Mouse (Mus musculus): ENCODE measurements at regions not wholly inside any gene's neighbourhood (a gene's known extent, or its start where the extent isn't known, plus 50 kb on each side); places are given as distances from the start of the nearest gene placed in this dataset.

DNA sequence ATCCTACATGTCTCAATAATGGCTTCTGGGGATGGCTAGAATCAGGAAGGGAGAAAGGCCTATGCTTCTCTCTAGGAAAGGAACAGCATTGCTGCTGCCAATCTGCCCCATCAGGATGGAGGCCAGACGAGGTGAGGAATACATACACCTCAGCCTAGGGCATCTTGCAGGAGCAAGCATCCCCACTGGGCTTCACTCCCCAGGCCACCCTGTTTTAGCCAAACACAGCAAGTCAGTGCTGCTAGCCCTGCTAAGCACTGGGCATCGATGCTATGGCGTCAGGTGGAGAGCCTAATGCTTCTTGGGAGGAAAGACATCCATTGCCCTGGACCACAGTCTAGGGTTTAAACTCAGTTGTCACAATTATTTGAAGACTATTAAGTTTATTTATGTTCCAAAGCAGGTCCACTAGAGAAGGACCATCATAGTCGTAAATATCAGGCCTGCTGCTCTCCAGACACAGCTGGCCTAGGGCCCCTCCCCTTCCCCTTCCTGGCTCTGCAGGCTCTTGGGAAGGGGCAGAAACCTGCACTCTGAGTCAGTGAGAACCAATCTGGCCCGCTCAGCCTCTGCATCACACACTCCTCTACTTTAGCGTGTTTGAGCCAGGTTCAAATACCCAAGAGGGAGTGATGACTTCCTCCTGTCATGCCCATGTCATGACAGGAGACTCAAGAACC, 79.5 kb upstream of the Pkdcc start:
- H3K9me3 ChIP-seq (replicated peaks; ENCODE audit: low read length): no peaks in the 10 kb centered on the region
- H3K4me1 ChIP-seq (ENCODE audit: control insufficient read depth in 1 of 2, insufficient read depth in 2 of 2): peaks cover 0 to 21% of the 10 kb centered on the region in 2 experiments; a peak in 2 of 4 replicates
- no peak overlapping the region for H3K4me2 ChIP-seq (ENCODE audit: insufficient read depth, low read depth, poor library complexity, severe bottlenecking)
- TF ChIP-seq ELF1 (IDR thresholded peaks at IDR 0.05; ENCODE audit: low read depth, low read length) (no peak), SIN3A (IDR thresholded peaks at IDR 0.05; ENCODE audit: low read length) (no peak), MYC (IDR thresholded peaks at IDR 0.05; ENCODE audit: low read depth, low read length) (no peak), NRF1 (IDR thresholded peaks at IDR 0.05; ENCODE audit: low read depth, low read length) (no peak), MAZ (IDR thresholded peaks at IDR 0.05; ENCODE audit: low read depth, low read length) (no peak), KAT2A (IDR thresholded peaks at IDR 0.05; ENCODE audit: insufficient replicate concordance, low read length) (no peak), RCOR1 (conservative IDR thresholded peaks at IDR 0.05; ENCODE audit: low read depth, low read length) (no peak), IRF4 (IDR thresholded peaks at IDR 0.05; ENCODE audit: low read depth, low read length) (no peak), MXI1 (IDR thresholded peaks at IDR 0.05; ENCODE audit: low read depth, low read length) (no peak), CHD2 (IDR thresholded peaks at IDR 0.05; ENCODE audit: low read length) (no peak), CHD1 (IDR thresholded peaks at IDR 0.05; ENCODE audit: low read depth, low read length) (no peak), EP300 (IDR thresholded peaks at IDR 0.05; ENCODE audit: low read length) (no peak), CTCF (conservative IDR thresholded peaks at IDR 0.05 in 1 of 2, IDR thresholded peaks at IDR 0.05 in 1 of 2; ENCODE audit: low read depth in 2 of 2, low read length in 2 of 2) (no peak), MAFK (IDR thresholded peaks at IDR 0.05; ENCODE audit: insufficient replicate concordance, low read length) (no peak), TBP (conservative IDR thresholded peaks at IDR 0.05; ENCODE audit: low read depth, low read length) (no peak), POLR2AphosphoS2 (IDR thresholded peaks at IDR 0.05; ENCODE audit: low read depth, low read length) (no peak), JUND (conservative IDR thresholded peaks at IDR 0.05; ENCODE audit: low read depth, low read length) (no peak), TCF12 (IDR thresholded peaks at IDR 0.05; ENCODE audit: low read depth, low read length) (no peak), HCFC1 (IDR thresholded peaks at IDR 0.05; ENCODE audit: low read depth, low read length) (no peak), ZKSCAN1 (IDR thresholded peaks at IDR 0.05; ENCODE audit: borderline replicate concordance, low read depth, low read length) (no peak)
- dilution Hi-C loops (cut with MboI; ENCODE audit: extremely low pct_ligation_motif_present, extremely low pct_unique_long_range_greater_than_20kb, low sequenced_read_pairs): no loop called here
- H3K4me3 ChIP-seq (replicated peaks in 1 of 3; ENCODE audit: low read depth in 2 of 3, low read length in 2 of 3, poor library complexity in 1 of 3): no peak overlapping the region
- H3K9ac ChIP-seq (ENCODE audit: insufficient read depth, low read depth): no peak overlapping the region
- H3K36me3 ChIP-seq (replicated peaks in 1 of 2; ENCODE audit: control insufficient read depth in 1 of 2, insufficient read depth in 1 of 2, low read length in 1 of 2): no peaks in the 10 kb centered on the region
- no peak for DNase-seq (ENCODE audit: extremely low read depth)
- in situ Hi-C loops (cut with MboI; ENCODE audit: low pct_ligation_motif_present, low pct_unique_long_range_greater_than_20kb, low sequenced_read_pairs): no loop called here
- H3K27me3 ChIP-seq (replicated peaks): no peaks in the 10 kb centered on the region
- H3K27ac ChIP-seq (ENCODE audit: insufficient read depth, low read depth): no peak overlapping the region
- no peaks in the 10 kb centered on the region for H3K79me2 ChIP-seq (replicated peaks; ENCODE audit: control insufficient read depth, extremely low read depth, insufficient read depth, poor library complexity, severe bottlenecking)

DNA sequence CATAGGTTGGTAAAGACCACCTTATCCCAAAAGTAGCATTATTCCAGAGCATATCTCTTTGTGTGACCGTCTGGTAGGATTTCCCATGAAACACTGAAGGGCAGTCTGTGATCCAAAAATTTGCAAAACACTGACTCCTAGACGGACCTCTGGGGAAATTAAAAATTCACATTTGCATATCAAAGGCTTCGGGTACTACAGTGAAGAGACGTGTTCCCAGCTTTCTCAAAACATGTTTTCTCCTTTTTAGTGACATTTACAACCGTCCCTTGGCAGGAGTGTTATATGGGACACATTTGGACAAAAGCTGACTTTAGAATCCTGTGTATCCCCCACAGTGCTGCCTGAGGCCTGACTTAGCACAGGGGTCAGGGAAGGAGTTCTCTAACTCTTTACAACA, 78.8 kb upstream of the Pkdcc start:
- Histone ChIP-seq H3K9ac (ENCODE audit: insufficient read depth, low read depth) (no peak overlapping the region), H3K4me3 (replicated peaks in 1 of 3; ENCODE audit: low read depth in 2 of 3, low read length in 2 of 3, poor library complexity in 1 of 3) (no peak overlapping the region), H3K4me1 (ENCODE audit: control insufficient read depth in 1 of 2, insufficient read depth in 2 of 2) (peaks cover 0 to 21% of the 10 kb centered on the region in 2 experiments; a peak in 2 of 4 replicates), H3K4me2 (ENCODE audit: insufficient read depth, low read depth, poor library complexity, severe bottlenecking) (no peak overlapping the region), H3K27me3 (replicated peaks) (no peaks in the 10 kb centered on the region), H3K27ac (ENCODE audit: insufficient read depth, low read depth) (no peak overlapping the region), H3K36me3 (replicated peaks in 1 of 2; ENCODE audit: control insufficient read depth in 1 of 2, insufficient read depth in 1 of 2, low read length in 1 of 2) (no peaks in the 10 kb centered on the region), H3K9me3 (replicated peaks; ENCODE audit: low read length) (no peaks in the 10 kb centered on the region), H3K79me2 (replicated peaks; ENCODE audit: control insufficient read depth, extremely low read depth, insufficient read depth, poor library complexity, severe bottlenecking) (no peaks in the 10 kb centered on the region)
- in situ Hi-C loops (cut with MboI; ENCODE audit: low pct_ligation_motif_present, low pct_unique_long_range_greater_than_20kb, low sequenced_read_pairs) (no loop called here), dilution Hi-C loops (cut with MboI; ENCODE audit: extremely low pct_ligation_motif_present, extremely low pct_unique_long_range_greater_than_20kb, low sequenced_read_pairs) (no loop called here)
- TF ChIP-seq ZMIZ1 (IDR thresholded peaks at IDR 0.05; ENCODE audit: low read depth, low read length): no peak
- TF ChIP-seq MAZ (IDR thresholded peaks at IDR 0.05; ENCODE audit: low read depth, low read length): no peak
- no peak for TF ChIP-seq RCOR1 (conservative IDR thresholded peaks at IDR 0.05; ENCODE audit: low read depth, low read length)
- TF ChIP-seq KAT2A (IDR thresholded peaks at IDR 0.05; ENCODE audit: insufficient replicate concordance, low read length): no peak
- TF ChIP-seq RAD21 (IDR thresholded peaks at IDR 0.05; ENCODE audit: low read depth, low read length): no peak
- TF ChIP-seq IRF4 (IDR thresholded peaks at IDR 0.05; ENCODE audit: low read depth, low read length): no peak
- no peak for TF ChIP-seq MXI1 (IDR thresholded peaks at IDR 0.05; ENCODE audit: low read depth, low read length)
- no peak for TF ChIP-seq MAX (IDR thresholded peaks at IDR 0.05; ENCODE audit: low read length)
- no peak for TF ChIP-seq JUN (IDR thresholded peaks at IDR 0.05; ENCODE audit: insufficient read depth, low read depth, low read length)
- TF ChIP-seq USF1 (IDR thresholded peaks at IDR 0.05; ENCODE audit: low read depth, low read length): no peak
- no peak for TF ChIP-seq MEF2A (IDR thresholded peaks at IDR 0.05; ENCODE audit: borderline replicate concordance, low read depth, low read length)
- TF ChIP-seq TBP (conservative IDR thresholded peaks at IDR 0.05; ENCODE audit: low read depth, low read length): no peak
- no peak for DNase-seq (ENCODE audit: extremely low read depth)

Data from CH12.LX (cell line).